In the genomic region with DNA sequence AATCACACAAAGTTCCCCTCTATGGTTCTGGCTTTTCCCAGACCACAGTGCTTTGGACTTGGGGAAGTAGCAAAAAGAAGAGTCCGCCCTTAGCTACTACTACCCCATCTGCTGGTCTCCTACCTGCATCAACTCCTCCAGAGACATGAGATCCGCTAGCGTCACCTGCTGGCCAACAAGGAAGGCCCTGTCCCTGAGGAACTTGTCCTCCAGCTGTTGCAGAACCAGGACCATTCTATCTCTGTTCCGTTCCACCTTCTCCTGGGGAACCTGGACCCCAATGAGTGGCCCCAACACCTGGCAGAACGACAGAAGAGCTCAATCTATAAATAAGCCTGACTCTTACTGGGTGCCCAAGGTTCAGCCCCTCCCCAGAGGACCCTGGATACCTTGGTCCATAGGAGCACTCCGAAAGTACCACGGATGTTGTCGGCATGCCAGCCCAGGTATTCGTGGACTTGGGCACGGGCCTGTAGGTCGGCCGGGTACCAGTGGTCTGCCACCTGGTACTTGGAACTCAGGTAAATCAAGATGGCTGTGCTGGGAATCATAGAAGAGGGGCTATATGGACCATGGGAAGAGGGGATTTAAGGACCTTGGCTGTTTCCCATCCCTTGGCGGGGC, we compare ENCODE assay signal across 10 mouse cellular contexts. TPM values are rescaled to one million over a fixed set of nuclear protein-coding genes. Genes with fewer than 3 reads are reported as not detected.
A peak's percentile ranks its signal among the peaks of the same experiment; 100 is the strongest.
DNase-seq lines count a peak whose midpoint lies in the region; ATAC-seq and TF ChIP-seq lines count a peak whose summit lies in the region.
"Had no signal": no experiment of that assay in that cellular context is flagged by ENCODE, and none has a peak within 500 bp of the region (broad histone marks: within the 10 kb centered on the region; RNA-seq: fewer than 3 reads in every experiment).

No protein-coding gene starts in this region.

- peak overlapping the region; percentile 18; the same call in 1 of the 2 replicates for H3K4me3 ChIP-seq in liver, adult 2 months (ENCODE audit: insufficient read depth, low read depth, low read length)

- H3K27me3 ChIP-seq in liver, adult 2 months (ENCODE audit: control insufficient read depth, insufficient read depth, low read length) = no peaks in the 10 kb centered on the region

- peaks cover 13% of the 10 kb centered on the region; the same call in 1 of the 2 replicates for H3K4me1 ChIP-seq in liver, adult 2 months (ENCODE audit: control insufficient read depth, insufficient read depth, low read length)

- no peak for ATAC-seq in activated CD4-positive, CD25-positive, alpha-beta regulatory T cell, adult 4 months

- H3K79me2 ChIP-seq in liver, adult 2 months (ENCODE audit: control insufficient read depth, insufficient read depth, low read length) = no peaks in the 10 kb centered on the region

- H3K9ac ChIP-seq in liver, adult 2 months (ENCODE audit: low read depth, low read length) = peak overlapping the region; percentile 25

- TF ChIP-seq CTCF in liver, adult 2 months (IDR thresholded peaks at IDR 0.05; ENCODE audit: low read depth, low read length) = peak; percentile 98

- H3K27ac ChIP-seq in liver, adult 2 months (replicated peaks; ENCODE audit: insufficient read depth, low read depth, low read length) = no peak overlapping the region

- WGBS in liver, adult 2 months = 29% methylated on average over 13 of the region's 13 CpGs

- TF ChIP-seq POLR2A in liver, adult 2 months (IDR thresholded peaks at IDR 0.05; ENCODE audit: extremely low read depth, insufficient read depth, low read length) = no peak

- DNase-seq in gastrocnemius, adult 18-20 months (ENCODE audit: low spot score) = peak; percentile 78
- DNase-seq in gastrocnemius, postnatal 4 days (ENCODE audit: low spot score in 2 of 2) = no peak
- peak; percentile 93 for DNase-seq in A20 (ENCODE audit: low read depth, low spot score)
- DNase-seq in adrenal gland, postnatal 25 days = peak; percentile 71
- peak; percentile 56 to 62 for DNase-seq in gastrocnemius, adult 8-10 months (ENCODE audit: low spot score in 2 of 2)
- peak; percentile 84 for DNase-seq in liver, adult 2 months (ENCODE audit: extremely low read depth, low read depth, low spot score)
- DNase-seq in ovary, postnatal 36 days (ENCODE audit: low spot score) = peak; percentile 75

- H3K36me3 ChIP-seq in liver, adult 2 months (ENCODE audit: control insufficient read depth, insufficient read depth, low read length) = no peaks in the 10 kb centered on the region

RNA-seq across cellular contexts. Expression of gene Gstt2, which starts 4.8 kb away (rescaled TPM):
- total RNA-seq in gastrocnemius, adult 18-20 months (2021) = 1 to 10 TPM; 2.6 to 3.4 TPM
- total RNA-seq in gastrocnemius, postnatal 4 days (2021) = 1 to 10 TPM; 7.6 to 9.2 TPM
- total RNA-seq in adrenal gland, postnatal 25 days (2021) = 34.2 and 41.5 TPM in 2 replicates
- 1 to 10 TPM; 2.7 to 6.5 (median 3.8) TPM for total RNA-seq in gastrocnemius, adult 8-10 months (2022)
- 253 and 308 TPM in 2 replicates for total RNA-seq in liver, adult 2 months (2014; rRNA removed)
- 357 and 830 TPM in 2 replicates for polyA plus RNA-seq in liver, adult 2 months (2012; rRNA removed)
- polyA plus RNA-seq in activated CD4-positive, CD25-positive, alpha-beta regulatory T cell, adult 4 months (2017; shearing (Covaris generic)) = 10 to 100 TPM; 58.5 to 64.1 TPM

RNA-seq across cellular contexts. Expression of gene Gstt4, which starts 10.0 kb away (rescaled TPM):
- not detected for total RNA-seq in gastrocnemius, adult 18-20 months (2021)
- total RNA-seq in gastrocnemius, postnatal 4 days (2021) = not detected
- not detected in 2 replicates for total RNA-seq in adrenal gland, postnatal 25 days (2021)
- total RNA-seq in gastrocnemius, adult 8-10 months (2022) = not detected
- 0.09 TPM in 1 of 2 replicates, not detected in the other for total RNA-seq in liver, adult 2 months (2014; rRNA removed)
- not detected in 2 replicates for polyA plus RNA-seq in liver, adult 2 months (2012; rRNA removed)
- under 1 TPM in 1 of 2 experiments, not detected in 1; 0.48 TPM for polyA plus RNA-seq in activated CD4-positive, CD25-positive, alpha-beta regulatory T cell, adult 4 months (2017; shearing (Covaris generic))
- total RNA-seq: adrenal gland, postnatal 4 days had no signal
- polyA plus RNA-seq: stomach, embryonic 14.5 days had no signal

RNA-seq across cellular contexts. Expression of gene Mif, which starts 27.7 kb away (rescaled TPM):
- total RNA-seq in gastrocnemius, adult 18-20 months (2021) = 100 to 1,000 TPM; 150 to 158 TPM
- total RNA-seq in gastrocnemius, postnatal 4 days (2021) = 100 to 1,000 TPM; 164 TPM
- 287 and 343 TPM in 2 replicates for total RNA-seq in adrenal gland, postnatal 25 days (2021)
- total RNA-seq in gastrocnemius, adult 8-10 months (2022) = 100 to 1,000 TPM; 144 to 161 (median 157) TPM
- total RNA-seq in liver, adult 2 months (2014; rRNA removed) = 211 and 380 TPM in 2 replicates
- polyA plus RNA-seq in liver, adult 2 months (2012; rRNA removed) = 1,030 and 1,462 TPM in 2 replicates
- polyA plus RNA-seq in activated CD4-positive, CD25-positive, alpha-beta regulatory T cell, adult 4 months (2017; shearing (Covaris generic)) = 100 to 1,000 TPM; 464 to 561 TPM

RNA-seq across cellular contexts. Expression of gene Gstt1, which starts 34.0 kb away (rescaled TPM):
- 1 to 10 TPM; 6.0 to 8.0 TPM for total RNA-seq in gastrocnemius, adult 18-20 months (2021)
- 10 to 100 TPM; 10.2 to 11.8 TPM for total RNA-seq in gastrocnemius, postnatal 4 days (2021)
- 33.4 and 39.2 TPM in 2 replicates for total RNA-seq in adrenal gland, postnatal 25 days (2021)
- 1 to 10 TPM; 4.6 to 8.3 (median 4.8) TPM for total RNA-seq in gastrocnemius, adult 8-10 months (2022)
- total RNA-seq in liver, adult 2 months (2014; rRNA removed) = 458 and 622 TPM in 2 replicates
- 1,012 and 1,223 TPM in 2 replicates for polyA plus RNA-seq in liver, adult 2 months (2012; rRNA removed)
- polyA plus RNA-seq in activated CD4-positive, CD25-positive, alpha-beta regulatory T cell, adult 4 months (2017; shearing (Covaris generic)) = 1 to 10 TPM in 1 of 2 experiments, not detected in 1; 1.2 TPM

RNA-seq across cellular contexts. Expression of gene Gstt3, which starts 51.2 kb away (rescaled TPM):
- 1 to 10 TPM; 1.8 to 2.5 TPM for total RNA-seq in gastrocnemius, adult 18-20 months (2021)
- total RNA-seq in gastrocnemius, postnatal 4 days (2021) = 1 to 10 TPM; 5.4 to 6.8 TPM
- 21.4 and 24.9 TPM in 2 replicates for total RNA-seq in adrenal gland, postnatal 25 days (2021)
- 1 to 10 TPM; 2.6 to 4.8 (median 3.1) TPM for total RNA-seq in gastrocnemius, adult 8-10 months (2022)
- 126 and 181 TPM in 2 replicates for total RNA-seq in liver, adult 2 months (2014; rRNA removed)
- polyA plus RNA-seq in liver, adult 2 months (2012; rRNA removed) = 198 and 213 TPM in 2 replicates
- 1 to 10 TPM; 3.3 to 6.1 TPM for polyA plus RNA-seq in activated CD4-positive, CD25-positive, alpha-beta regulatory T cell, adult 4 months (2017; shearing (Covaris generic))

Comparison
In these comparisons a context has a peak if more than half of its experiments do, and no peak if none do; other contexts are left out.
1. DNase-seq: peak in gastrocnemius, adult 18-20 months (single experiment), A20 (single experiment), adrenal gland, postnatal 25 days (single experiment), gastrocnemius, adult 8-10 months (2 of 2), liver, adult 2 months (single experiment) and ovary, postnatal 36 days (single experiment); none in gastrocnemius, postnatal 4 days (0 of 2).